Mouse (Mus musculus): ENCODE results near the gene Adam12.

GRCm38 (mm10) chr7:134027020-134027415, 204.9 kb downstream of the Adam12 start:
- TF ChIP-seq CTCF (IDR thresholded peaks at IDR 0.05; ENCODE audit: low read depth, low read length): no peak
- no peak for TF ChIP-seq POLR2A (IDR thresholded peaks at IDR 0.05; ENCODE audit: insufficient read depth, low read length)

Measured in ES-Bruce4 (cell line).